Mouse (Mus musculus): ENCODE measurements around the gene Syn1. TPM values are rescaled to one million over a fixed set of nuclear protein-coding genes. Genes with fewer than 3 reads are reported as not detected.

The Syn1 gene
- total RNA-seq (2015; ENCODE audit: low replicate concordance) (1.3 and 1.8 TPM in 2 replicates), total RNA-seq (2017; ENCODE audit: low replicate concordance) (not detected in 2 replicates)

- no peak for ATAC-seq (replicated peaks; ENCODE audit: low FRiP score, poor library complexity, severe bottlenecking)
These were observed at the start of gene Syn1 for GRCm38 (mm10) chrX:20920844-20921364. Syn1 (minus strand) TSS chrX:20921004.

GRCm38 (mm10) chrX:20961477-20962378, 40.9 kb upstream of the Syn1 start, which contains the start of gene Uxt:
Uxt (minus strand) TSS chrX:20962017.
- peak; percentile 98 for ATAC-seq (replicated peaks; ENCODE audit: low FRiP score, poor library complexity, severe bottlenecking)

- ATAC-seq (replicated peaks; ENCODE audit: low FRiP score, poor library complexity, severe bottlenecking), result peak; percentile 97
These were observed 29.5 kb upstream of the Syn1 start, which contains the start of gene Elk1 for GRCm38 (mm10) chrX:20950191-20950880. Elk1 (minus strand) TSS chrX:20950608.

GRCm38 (mm10) chrX:20946055-20946454, 25.3 kb upstream of the Syn1 start:
- ATAC-seq (replicated peaks; ENCODE audit: low FRiP score, poor library complexity, severe bottlenecking), result 0 out of 2 replicates have a peak, but pooled peaks have one; percentile 46

- no peak for ATAC-seq (replicated peaks; ENCODE audit: low FRiP score, poor library complexity, severe bottlenecking)
These were observed 11.2 kb upstream of the Syn1 start for GRCm38 (mm10) chrX:20931963-20932362.

GRCm38 (mm10) chrX:20931364-20931763, 10.6 kb upstream of the Syn1 start, which contains the start of gene Cfp:
Cfp (minus strand) TSS chrX:20931555.
- ATAC-seq (replicated peaks; ENCODE audit: low FRiP score, poor library complexity, severe bottlenecking), result no peak

GRCm38 (mm10) chrX:20929859-20930258, 9.1 kb upstream of the Syn1 start:
- ATAC-seq (replicated peaks; ENCODE audit: low FRiP score, poor library complexity, severe bottlenecking), result no peak

- no peak for ATAC-seq (replicated peaks; ENCODE audit: low FRiP score, poor library complexity, severe bottlenecking)
These were observed 4.2 kb upstream of the Syn1 start for GRCm38 (mm10) chrX:20924976-20925375.

- ATAC-seq (replicated peaks; ENCODE audit: low FRiP score, poor library complexity, severe bottlenecking), result no peak
These were observed 2.7 kb upstream of the Syn1 start for GRCm38 (mm10) chrX:20923506-20923905.

- ATAC-seq (replicated peaks; ENCODE audit: low FRiP score, poor library complexity, severe bottlenecking), result no peak
These were observed 562 bp upstream of the Syn1 start for GRCm38 (mm10) chrX:20921366-20921765.

- ATAC-seq (replicated peaks; ENCODE audit: low FRiP score, poor library complexity, severe bottlenecking), result no peak
These were observed 458 bp downstream of the Syn1 start for GRCm38 (mm10) chrX:20920249-20920843.

- ATAC-seq (replicated peaks; ENCODE audit: low FRiP score, poor library complexity, severe bottlenecking), result no peak
These were observed 5.7 kb downstream of the Syn1 start for GRCm38 (mm10) chrX:20915075-20915474.

- no peak for ATAC-seq (replicated peaks; ENCODE audit: low FRiP score, poor library complexity, severe bottlenecking)
These were observed 7.1 kb downstream of the Syn1 start for GRCm38 (mm10) chrX:20913726-20914125.

- ATAC-seq (replicated peaks; ENCODE audit: low FRiP score, poor library complexity, severe bottlenecking), result peak; percentile 78
These were observed 10.7 kb downstream of the Syn1 start for GRCm38 (mm10) chrX:20910074-20910473.

GRCm38 (mm10) chrX:20875241-20875640, 45.6 kb downstream of the Syn1 start:
- no peak for ATAC-seq (replicated peaks; ENCODE audit: low FRiP score, poor library complexity, severe bottlenecking)

GRCm38 (mm10) chrX:20872928-20873500, 47.8 kb downstream of the Syn1 start:
- ATAC-seq (replicated peaks; ENCODE audit: low FRiP score, poor library complexity, severe bottlenecking), result no peak

- ATAC-seq (replicated peaks; ENCODE audit: low FRiP score, poor library complexity, severe bottlenecking), result no peak
These were observed 50.8 kb downstream of the Syn1 start, which contains the start of gene Timp1 for GRCm38 (mm10) chrX:20869962-20870513. Timp1 (plus strand) TSS chrX:20870166.

- ATAC-seq (replicated peaks; ENCODE audit: low FRiP score, poor library complexity, severe bottlenecking), result no peak
These were observed 51.6 kb downstream of the Syn1 start for GRCm38 (mm10) chrX:20869203-20869602.

GRCm38 (mm10) chrX:20868091-20868490, 52.7 kb downstream of the Syn1 start:
- no peak for ATAC-seq (replicated peaks; ENCODE audit: low FRiP score, poor library complexity, severe bottlenecking)

Measured in erythroid progenitor cell, adult 5-6 weeks (primary cell).